Mouse (Mus musculus) frontal cortex, adult 2 months (tissue): ENCODE measurements around the gene Lsr. TPM values are rescaled to one million over a fixed set of nuclear protein-coding genes. Genes with fewer than 3 reads are reported as not detected.
"Not testable (repeated sequence)": the region's sequence is repeated elsewhere in the genome, so short reads cannot be mapped to it uniquely, and the experiment has no call there.

Experiments
- DNase-seq, 2 experiments: peaks; one replicate each; pipeline ENCODE4 v3.0.0; 2022; ENCODE audit warnings: low spot score in 1 of 2; ENCODE audit errors: extremely low spot score in 1 of 2
- polyA plus RNA-seq: library from polyadenylated mRNA; depleted of rRNA; stranded (reverse); fragments of >200 nt; gene quantifications from 2 replicates; pipeline ENCODE4 v1.2.3, GENCODE M21; 2012

The Lsr gene
- polyA plus RNA-seq, 1 experiment: 10.3 TPM

GRCm38 (mm10) chr7:30965677-30966076, 7.6 kb downstream of the Lsr start:
- no peak for DNase-seq

GRCm38 (mm10) chr7:30964366-30964765, 8.9 kb downstream of the Lsr start:
- DNase-seq: no peak

GRCm38 (mm10) chr7:30962862-30963261, 10.4 kb downstream of the Lsr start:
- no peak for DNase-seq

- no peak for DNase-seq
These were observed 13.4 kb downstream of the Lsr start for GRCm38 (mm10) chr7:30959786-30960349.

GRCm38 (mm10) chr7:30958866-30959487, 14.3 kb downstream of the Lsr start:
- no peak for DNase-seq

- DNase-seq: no peak
These were observed 15.0 kb downstream of the Lsr start for GRCm38 (mm10) chr7:30958109-30958865.

GRCm38 (mm10) chr7:30957367-30957783, 15.9 kb downstream of the Lsr start:
- peak; percentile 79 to 90 for DNase-seq

GRCm38 (mm10) chr7:30956756-30957366, 16.4 kb downstream of the Lsr start, which contains the start of gene Usf2:
Usf2 (minus strand) TSS chr7:30956803.
- DNase-seq: peak in 1 of 2 experiments; percentile 81

GRCm38 (mm10) chr7:30956357-30956751, 16.9 kb downstream of the Lsr start:
- DNase-seq: no peak

- peak in 1 of 2 experiments; percentile 80 for DNase-seq
These were observed 17.5 kb downstream of the Lsr start for GRCm38 (mm10) chr7:30955584-30956356.

- peak in 1 of 2 experiments; percentile 16 for DNase-seq
These were observed 18.2 kb downstream of the Lsr start for GRCm38 (mm10) chr7:30954971-30955520.

GRCm38 (mm10) chr7:30954036-30954435, 19.2 kb downstream of the Lsr start:
- no peak for DNase-seq

GRCm38 (mm10) chr7:30953459-30953858, 19.8 kb downstream of the Lsr start:
- DNase-seq: no peak

- DNase-seq: no peak
These were observed 20.6 kb downstream of the Lsr start for GRCm38 (mm10) chr7:30952441-30953265.

- not testable (repeated sequence) for DNase-seq
These were observed 23.4 kb downstream of the Lsr start for GRCm38 (mm10) chr7:30949902-30950301.

- DNase-seq: no peak
These were observed 27.4 kb downstream of the Lsr start for GRCm38 (mm10) chr7:30945876-30946275.

GRCm38 (mm10) chr7:30945466-30945865, 27.8 kb downstream of the Lsr start:
- DNase-seq: not testable (repeated sequence)

- not testable (repeated sequence) for DNase-seq
These were observed 28.6 kb downstream of the Lsr start for GRCm38 (mm10) chr7:30944706-30945105.

GRCm38 (mm10) chr7:30943909-30944635, 29.2 kb downstream of the Lsr start, which contains the start of gene Hamp:
Hamp (minus strand) TSS chr7:30944032.
- DNase-seq: no peak
